Mouse (Mus musculus) intestine, embryonic 14.5 days (tissue): ENCODE data around the gene Chst15. TPM values are rescaled to one million over a fixed set of nuclear protein-coding genes. Genes with fewer than 3 reads are reported as not detected.

Source experiments
- ATAC-seq: fragments of 200-750 bp; cut with Nextera tagmentation; replicated peaks from 2 replicates; pipeline ENCODE4 v1.8.0; 2017; ENCODE audit warnings: low read depth, moderate number of reproducible peaks, moderate TSS enrichment, moderate library complexity; ENCODE audit not compliant: low FRiP score, low TSS enrichment
- DNase-seq: peaks from one replicate; pipeline ENCODE4 v3.0.0-alpha.2; 2018; ENCODE audit warnings: low spot score
- H3K27ac ChIP-seq: fragments of 300-500 bp; sonication (generic); 2 replicates; pipeline ENCODE4 v1.5.1; 2014; ENCODE audit warnings: low read depth, mild to moderate bottlenecking, control low read depth
- H3K27me3 ChIP-seq: fragments of 300-500 bp; sonication (generic); replicated peaks from 2 replicates; pipeline ENCODE4 v1.6.1; 2014; ENCODE audit warnings: low read length, control low read depth; ENCODE audit not compliant: control insufficient read depth, insufficient read depth
- H3K36me3 ChIP-seq: fragments of 300-500 bp; sonication (generic); 2 replicates; pipeline ENCODE4 v1.6.1; 2014; ENCODE audit warnings: low read length, control low read depth; ENCODE audit not compliant: control insufficient read depth, insufficient read depth
- H3K4me1 ChIP-seq: fragments of 300-500 bp; sonication (generic); replicated peaks from 2 replicates; pipeline ENCODE4 v1.6.1; 2014; ENCODE audit warnings: low read length, control low read depth, mixed read lengths; ENCODE audit not compliant: control insufficient read depth, insufficient read depth
- H3K4me2 ChIP-seq: fragments of 300-500 bp; sonication (generic); 2 replicates; pipeline ENCODE4 v1.6.1; 2014; ENCODE audit warnings: low read length
- H3K4me3 ChIP-seq: fragments of 300-500 bp; sonication (generic); 2 replicates; pipeline ENCODE4 v1.5.1; 2014; ENCODE audit warnings: low read depth, low read length, control low read depth, mixed read lengths
- H3K9ac ChIP-seq: fragments of 300-500 bp; sonication (generic); 2 replicates; pipeline ENCODE4 v1.6.1; 2014; ENCODE audit warnings: mild to moderate bottlenecking, low read length
- H3K9me3 ChIP-seq: fragments of 300-500 bp; sonication (generic); 2 replicates; pipeline ENCODE4 v1.6.1; 2016; ENCODE audit warnings: low read length, control low read depth; ENCODE audit not compliant: control insufficient read depth
- WGBS: fragments of 180-500 bp; shearing (Covaris S2); extraction: QIAGEN DNeasy Blood & Tissue Kit; methylation state at CpG from one replicate; pipeline ENCODE4 v1.1.7; 2014; 5-methylcytosine and 5-hydroxymethylcytosine counted together
- polyA plus RNA-seq: library from polyadenylated mRNA; unstranded; fragments of >200 nt; fragmentation: Nextera tagmentation; extraction: Ambion mirVana; gene quantifications from 2 replicates; pipeline ENCODE4 v1.2.1, GENCODE M21; 2014

Chst15 gene
- polyA plus RNA-seq, 1 experiment from 2014 or later: 29.1 TPM

DNA sequence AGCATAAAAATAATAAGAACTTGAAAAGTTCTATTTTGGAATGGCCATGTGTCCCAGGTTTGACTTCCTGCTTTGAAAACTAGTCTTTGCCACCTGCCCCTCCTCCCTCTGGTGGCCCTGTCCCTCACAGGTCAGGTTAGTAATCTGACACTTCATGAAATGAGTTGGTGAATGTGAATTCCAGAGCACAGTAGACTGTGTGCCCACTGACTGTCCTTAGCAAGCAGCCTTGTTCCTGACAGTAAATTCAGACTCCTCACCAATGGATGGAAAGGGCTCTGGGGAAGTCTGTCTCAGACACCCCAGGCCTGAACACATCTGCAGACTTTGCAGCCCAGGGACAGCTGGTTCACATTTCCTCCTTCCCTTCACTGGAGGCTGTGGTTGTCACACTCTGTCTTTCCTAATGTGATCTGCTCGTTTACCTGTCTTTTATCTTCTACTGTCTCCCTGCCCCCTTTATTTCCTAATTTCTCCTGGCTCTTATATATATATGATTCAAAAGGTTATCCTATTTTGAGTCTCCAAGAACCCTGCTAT, 112.9 kb downstream of the Chst15 start:
- H3K9me3 ChIP-seq: no peaks in the 10 kb centered on the region
- DNase-seq: no peak
- no peaks in the 10 kb centered on the region for H3K36me3 ChIP-seq
- H3K4me1 ChIP-seq: 0 out of 2 replicates have a peak, but pooled peaks cover 5% of the 10 kb centered on the region
- H3K27ac ChIP-seq: no peak overlapping the region
- H3K4me2 ChIP-seq: no peak overlapping the region
- no peak for ATAC-seq
- no peak overlapping the region for H3K4me3 ChIP-seq
- 19% methylated on average over 1 of the region's 1 CpGs for WGBS
- H3K27me3 ChIP-seq: no peaks in the 10 kb centered on the region
- no peak overlapping the region for H3K9ac ChIP-seq

DNA sequence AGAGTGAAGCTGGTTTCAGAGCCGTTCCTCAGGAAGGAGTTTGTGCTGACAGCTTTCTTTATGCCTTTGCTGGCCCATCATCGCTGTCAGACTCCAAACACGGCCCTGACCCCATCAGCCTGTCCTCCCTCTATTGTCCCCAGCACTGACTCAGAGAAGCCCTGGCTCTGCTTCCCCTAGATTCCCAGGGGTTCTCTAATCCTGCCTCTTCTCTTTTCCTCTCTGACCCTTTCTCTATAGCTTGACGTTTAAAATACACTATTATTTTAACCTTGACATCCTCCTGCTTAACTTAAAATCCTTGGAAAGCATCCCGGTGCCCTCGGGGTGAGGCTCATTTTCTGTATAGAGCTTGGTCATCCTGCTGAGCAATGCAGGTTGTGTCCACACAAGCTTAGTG, 117.3 kb downstream of the Chst15 start:
- H3K27me3 ChIP-seq: no peaks in the 10 kb centered on the region
- H3K9me3 ChIP-seq: no peaks in the 10 kb centered on the region
- H3K9ac ChIP-seq: no peak overlapping the region
- no peak for DNase-seq
- no peak overlapping the region for H3K4me2 ChIP-seq
- H3K27ac ChIP-seq: no peak overlapping the region
- H3K4me3 ChIP-seq: no peak overlapping the region
- no peak for ATAC-seq
- H3K36me3 ChIP-seq: no peaks in the 10 kb centered on the region
- H3K4me1 ChIP-seq: 0 out of 2 replicates have a peak, but pooled peaks cover 5% of the 10 kb centered on the region
- WGBS: 46% methylated on average over 6 of the region's 6 CpGs

- Histone ChIP-seq H3K4me2 (no peak overlapping the region), H3K9ac (no peak overlapping the region), H3K4me1 (0 out of 2 replicates have a peak, but pooled peaks cover under 1% of the 10 kb centered on the region), H3K27ac (no peak overlapping the region), H3K9me3 (no peaks in the 10 kb centered on the region), H3K36me3 (no peaks in the 10 kb centered on the region), H3K27me3 (no peaks in the 10 kb centered on the region), H3K4me3 (no peak overlapping the region)
- no peak for DNase-seq
- 80% methylated on average over 1 of the region's 1 CpGs for WGBS
- ATAC-seq: no peak
These were observed 118.2 kb downstream of the Chst15 start for GRCm38 (mm10) chr7:132198806-132199205.

GRCm38 (mm10) chr7:132197817-132198475, 119.1 kb downstream of the Chst15 start:
- H3K27me3 ChIP-seq: no peaks in the 10 kb centered on the region
- no peak overlapping the region for H3K27ac ChIP-seq
- H3K9me3 ChIP-seq: no peaks in the 10 kb centered on the region
- H3K4me2 ChIP-seq: no peak overlapping the region
- no peak overlapping the region for H3K4me3 ChIP-seq
- H3K4me1 ChIP-seq: no peaks in the 10 kb centered on the region
- H3K36me3 ChIP-seq: no peaks in the 10 kb centered on the region
- H3K9ac ChIP-seq: no peak overlapping the region
- WGBS: 28% methylated on average over 7 of the region's 7 CpGs
- ATAC-seq (no peak), DNase-seq (no peak)

DNA sequence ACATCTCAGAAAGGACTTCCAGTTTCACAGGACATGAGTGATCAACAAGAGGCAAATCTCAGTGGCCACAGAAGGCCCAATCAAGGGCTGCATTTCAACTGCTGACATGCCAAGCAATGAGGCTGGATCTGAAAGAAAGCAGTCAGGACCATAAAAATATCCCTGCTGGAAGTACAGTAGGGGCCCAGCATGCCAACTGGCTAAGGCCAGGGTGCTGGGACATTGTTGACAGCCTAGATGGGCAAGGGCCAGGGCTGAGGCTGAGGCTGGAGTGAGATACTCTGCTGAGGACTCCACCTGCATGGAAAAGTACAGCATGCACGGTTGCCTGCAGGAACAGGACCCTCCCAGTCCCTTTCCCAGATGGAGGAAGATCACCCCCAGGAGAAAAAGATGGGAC, 120.4 kb downstream of the Chst15 start:
- no peak for ATAC-seq
- no peak for DNase-seq
- Histone ChIP-seq H3K4me2 (no peak overlapping the region), H3K4me1 (no peaks in the 10 kb centered on the region), H3K9me3 (no peaks in the 10 kb centered on the region), H3K27me3 (no peaks in the 10 kb centered on the region), H3K36me3 (no peaks in the 10 kb centered on the region), H3K9ac (no peak overlapping the region), H3K4me3 (no peak overlapping the region), H3K27ac (no peak overlapping the region)
- 86% methylated on average over 1 of the region's 1 CpGs for WGBS

DNA sequence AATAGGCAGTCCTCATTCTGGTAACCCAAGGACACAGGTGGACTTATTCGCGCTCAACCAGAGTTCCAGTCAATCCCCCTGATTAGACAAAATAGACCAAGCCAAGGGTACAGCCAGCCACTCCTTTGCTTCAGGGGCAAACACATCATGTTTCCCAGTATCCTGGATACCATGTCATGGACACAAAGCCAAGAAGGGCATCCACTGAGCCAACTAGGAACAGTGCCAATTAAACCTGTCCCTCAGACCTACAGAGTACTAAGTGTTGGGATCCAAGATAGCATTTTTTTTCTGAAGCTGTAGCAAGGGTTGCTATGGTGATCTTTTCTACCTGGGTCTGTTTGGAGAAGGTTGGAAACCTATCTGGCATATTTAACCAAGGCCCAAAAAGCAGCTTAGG, 123.4 kb downstream of the Chst15 start:
- no peak for DNase-seq
- H3K27ac ChIP-seq: no peak overlapping the region
- H3K9ac ChIP-seq: no peak overlapping the region
- no peaks in the 10 kb centered on the region for H3K36me3 ChIP-seq
- no peaks in the 10 kb centered on the region for H3K27me3 ChIP-seq
- no peak overlapping the region for H3K4me3 ChIP-seq
- ATAC-seq: no peak
- WGBS: 100% methylated on average over 2 of the region's 2 CpGs
- no peaks in the 10 kb centered on the region for H3K9me3 ChIP-seq
- no peaks in the 10 kb centered on the region for H3K4me1 ChIP-seq
- no peak overlapping the region for H3K4me2 ChIP-seq

DNA sequence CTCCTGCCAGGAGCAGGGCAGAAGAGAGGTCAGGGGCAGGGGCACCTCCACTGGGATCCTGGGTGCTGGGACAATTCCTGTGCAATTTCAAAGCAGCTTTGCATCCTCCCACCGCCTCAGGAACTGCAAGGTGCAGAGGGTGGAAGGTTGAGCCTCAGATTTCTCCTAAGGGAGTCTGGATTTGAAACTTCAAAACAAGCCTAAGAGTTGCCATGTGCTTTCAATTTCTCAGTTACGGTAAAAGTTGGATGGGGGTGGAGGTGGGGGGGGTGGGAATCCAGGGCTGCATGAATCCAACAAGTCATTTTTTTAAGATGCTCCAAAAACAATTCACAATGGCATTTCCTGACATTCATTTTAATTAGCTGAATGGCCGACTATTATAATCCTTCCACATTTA, 129.6 kb downstream of the Chst15 start:
- Histone ChIP-seq H3K36me3 (no peaks in the 10 kb centered on the region), H3K9ac (no peak overlapping the region), H3K4me2 (no peak overlapping the region), H3K27me3 (no peaks in the 10 kb centered on the region), H3K4me3 (no peak overlapping the region), H3K27ac (no peak overlapping the region), H3K4me1 (no peaks in the 10 kb centered on the region), H3K9me3 (no peaks in the 10 kb centered on the region)
- DNase-seq (no peak), ATAC-seq (no peak)
- WGBS: 62% methylated on average over 3 of the region's 3 CpGs
